9 mouse cellular contexts compared by ENCODE assay signal in the genomic region with DNA sequence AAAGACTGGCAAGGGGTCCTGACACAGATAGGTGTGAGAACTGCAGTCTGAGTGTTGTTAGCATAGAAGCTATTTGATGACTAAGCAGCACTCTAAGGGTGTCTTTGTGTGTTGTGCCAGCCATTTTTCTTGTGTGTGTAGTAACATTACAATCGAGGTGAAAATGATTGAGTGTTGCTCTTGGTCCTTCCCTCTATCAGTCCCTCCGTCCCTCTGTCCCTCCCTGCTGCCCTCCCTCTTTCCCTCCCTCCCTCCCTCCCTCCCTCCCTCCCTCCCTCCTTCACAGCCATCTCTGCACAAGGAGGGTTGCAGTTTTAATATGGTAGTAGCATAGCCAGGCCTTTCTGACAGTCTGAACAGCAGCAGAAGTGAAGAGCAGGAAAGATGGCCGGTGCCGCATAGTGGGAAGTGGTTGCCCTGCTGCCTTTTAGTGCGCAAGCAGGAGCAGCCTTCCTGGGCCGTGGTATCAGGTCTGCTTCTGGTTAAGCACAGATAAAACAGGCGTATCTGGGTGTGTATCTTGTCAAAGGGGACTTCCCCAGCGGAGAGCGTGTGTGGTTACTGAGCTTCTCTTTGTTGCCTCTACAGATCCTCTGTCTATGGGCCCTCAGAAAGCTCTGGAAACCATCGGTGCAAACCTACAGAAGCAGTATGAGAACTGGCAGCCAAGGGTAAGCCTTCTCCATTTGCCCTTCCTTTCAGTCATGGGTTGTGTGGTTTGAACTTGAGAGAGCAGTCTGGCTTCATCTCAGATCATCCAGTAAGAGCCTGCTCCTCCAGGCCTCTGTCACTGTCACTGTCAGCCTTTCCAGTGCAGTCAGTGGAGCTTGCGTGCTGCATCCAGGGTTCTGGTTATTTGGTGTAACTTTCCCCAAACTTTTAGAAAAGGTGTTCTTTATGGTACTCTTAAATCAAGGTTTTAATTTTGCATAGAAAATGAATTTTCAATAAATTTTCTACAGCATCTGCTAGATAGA.
DNase-seq lines count a peak whose midpoint lies in the region; ATAC-seq and TF ChIP-seq lines count a peak whose summit lies in the region.
"Had no signal": no experiment of that assay in that cellular context is flagged by ENCODE, and none has a peak within 500 bp of the region (broad histone marks: within the 10 kb centered on the region; RNA-seq: fewer than 3 reads in every experiment).

No protein-coding gene starts in this region.

- H3K4me1 ChIP-seq in heart, embryonic 16.5 days (ENCODE audit: control insufficient read depth, insufficient read depth, low read length): peaks cover 14% of the 10 kb centered on the region
- H3K4me1 ChIP-seq in kidney, adult 2 months (ENCODE audit: control insufficient read depth, insufficient read depth, low read length): no peaks in the 10 kb centered on the region

- intact Hi-C loops in heart, postnatal 36 days (cut with DNase I): no loop called here
- intact Hi-C loops in left cerebral cortex, postnatal 14 days (cut with DNase I): no loop called here

- no peak overlapping the region for H3K4me3 ChIP-seq in heart, embryonic 16.5 days (ENCODE audit: low read length)
- H3K4me3 ChIP-seq in kidney, adult 2 months (ENCODE audit: insufficient read depth, low read depth, low read length): no peak overlapping the region

- no peak for TF ChIP-seq CTCF in kidney, adult 2 months (conservative IDR thresholded peaks at IDR 0.05; ENCODE audit: insufficient read depth, insufficient read length, low read depth, low read length)

- 0 out of 2 replicates have a peak, but pooled peaks cover 2% of the 10 kb centered on the region for H3K9me3 ChIP-seq in heart, embryonic 16.5 days (replicated peaks; ENCODE audit: control insufficient read depth, low read length)

- H3K4me2 ChIP-seq in heart, embryonic 16.5 days (ENCODE audit: low read depth, low read length): no peak overlapping the region

- DNase-seq in heart, postnatal 36 days: no peak
- DNase-seq in CD4-positive, CD25-positive, alpha-beta regulatory T cell, adult 2 months (ENCODE audit: low read depth, low spot score): peak; percentile 85
- peak; percentile 77 to 86 for DNase-seq in natural killer cell, adult 2 months (ENCODE audit: low spot score in 2 of 2)
- no peak for DNase-seq in kidney, adult 2 months
- no peak for DNase-seq in left cerebral cortex, postnatal 14 days (ENCODE audit: low spot score in 2 of 2)
- DNase-seq in ovary, postnatal 14 days (ENCODE audit: low spot score): no peak
- DNase-seq: heart, adult 11 months had no signal

- no peaks in the 10 kb centered on the region for H3K36me3 ChIP-seq in heart, embryonic 16.5 days (ENCODE audit: control insufficient read depth, insufficient read depth)
- no peaks in the 10 kb centered on the region for H3K36me3 ChIP-seq in kidney, adult 2 months (ENCODE audit: control insufficient read depth, insufficient read depth, low read length)

- no peak overlapping the region for H3K27ac ChIP-seq in heart, embryonic 16.5 days (ENCODE audit: low read length)
- no peak overlapping the region for H3K27ac ChIP-seq in kidney, adult 2 months (ENCODE audit: insufficient read depth, low read depth, low read length)

- no peaks in the 10 kb centered on the region for H3K27me3 ChIP-seq in heart, embryonic 16.5 days (ENCODE audit: control insufficient read depth, insufficient read depth, low read length)
- H3K27me3 ChIP-seq in kidney, adult 2 months (replicated peaks; ENCODE audit: control insufficient read depth, insufficient read depth, low read length): no peaks in the 10 kb centered on the region

- no peak overlapping the region for H3K9ac ChIP-seq in heart, embryonic 16.5 days (ENCODE audit: low read length)

- TF ChIP-seq POLR2A in kidney, adult 2 months (IDR thresholded peaks at IDR 0.05; ENCODE audit: low read depth, low read length): no peak

- WGBS in heart, embryonic 16.5 days: 52% methylated on average over 11 of the region's 11 CpGs
- 81% methylated on average over 11 of the region's 11 CpGs for WGBS in kidney, adult 2 months

- peak; percentile 20; the same call in 1 of the 2 replicates for ATAC-seq in heart, embryonic 16.5 days (replicated peaks; ENCODE audit: extremely low read depth, insufficient read depth, low FRiP score)
- ATAC-seq in granulocyte monocyte progenitor cell, adult 5-6 weeks (replicated peaks; ENCODE audit: poor library complexity, severe bottlenecking): peak; percentile 85

Comparison
In these comparisons a context has a peak if more than half of its experiments do, and no peak if none do; other contexts are left out.
1. DNase-seq: peak in CD4-positive, CD25-positive, alpha-beta regulatory T cell, adult 2 months (single experiment) and natural killer cell, adult 2 months (2 of 2); none in heart, postnatal 36 days (0 of 2), kidney, adult 2 months (single experiment), left cerebral cortex, postnatal 14 days (0 of 2) and ovary, postnatal 14 days (single experiment).